Mouse (Mus musculus) liver, embryonic 15.5 days (tissue): ENCODE results near the gene Gm9780. TPM values are rescaled to one million over a fixed set of nuclear protein-coding genes. Genes with fewer than 3 reads are reported as not detected.
"Not testable (repeated sequence)": the region's sequence is repeated elsewhere in the genome, so short reads cannot be mapped to it uniquely, and the experiment has no call there.

Source experiments
- ATAC-seq: fragments of 200-750 bp; cut with Nextera tagmentation; 2 replicates; pipeline ENCODE4 v1.8.0; 2017; ENCODE audit warnings: moderate number of reproducible peaks, mild to moderate bottlenecking, moderate library complexity; ENCODE audit not compliant: insufficient read depth
- H3K27ac ChIP-seq: fragments of 300-500 bp; sonication (generic); replicated peaks from 2 replicates; pipeline ENCODE4 v1.5.1; 2015; ENCODE audit warnings: mild to moderate bottlenecking, inconsistent platforms
- H3K27me3 ChIP-seq: fragments of 300-500 bp; sonication (generic); 2 replicates; pipeline ENCODE4 v1.6.1; 2015; ENCODE audit warnings: mild to moderate bottlenecking, inconsistent platforms
- H3K36me3 ChIP-seq: fragments of 300-500 bp; sonication (generic); replicated peaks from 2 replicates; pipeline ENCODE4 v1.6.1; 2015; ENCODE audit warnings: moderate library complexity, mild to moderate bottlenecking, inconsistent platforms
- H3K4me1 ChIP-seq: fragments of 300-500 bp; sonication (generic); replicated peaks from 2 replicates; pipeline ENCODE4 v1.6.1; 2015; ENCODE audit warnings: inconsistent platforms
- H3K4me2 ChIP-seq: fragments of 300-500 bp; sonication (generic); 2 replicates; pipeline ENCODE4 v1.6.1; 2015; ENCODE audit warnings: moderate library complexity, mild to moderate bottlenecking, inconsistent platforms
- H3K4me3 ChIP-seq: fragments of 300-500 bp; sonication (generic); replicated peaks from 2 replicates; pipeline ENCODE4 v1.5.1; 2015; ENCODE audit warnings: mild to moderate bottlenecking, inconsistent platforms
- H3K9ac ChIP-seq: fragments of 300-500 bp; sonication (generic); 2 replicates; pipeline ENCODE4 v1.6.1; 2015; ENCODE audit warnings: moderate library complexity, mild to moderate bottlenecking, inconsistent platforms
- H3K9me3 ChIP-seq: fragments of 300-500 bp; sonication (generic); replicated peaks from 2 replicates; pipeline ENCODE4 v1.6.1; 2016; ENCODE audit warnings: inconsistent platforms
- WGBS: fragments of 180-500 bp; shearing (Covaris S2); methylation state at CpG from one replicate; pipeline ENCODE4 v1.1.7; 2015; ENCODE audit warnings: mixed read lengths; ENCODE audit not compliant: insufficient replicate concordance; 5-methylcytosine and 5-hydroxymethylcytosine counted together
- polyA plus RNA-seq: library from polyadenylated mRNA; unstranded; fragments of >200 nt; fragmentation: Nextera tagmentation; extraction: Ambion mirVana; gene quantifications from 2 replicates; pipeline ENCODE4 v1.2.1, GENCODE M21; 2015

Gene Gm9780
- polyA plus RNA-seq, 1 experiment from 2014 or later = 4.0 TPM

GRCm38 (mm10) chr14:26035439-26035838 is 7.1 kb downstream of the Gm9780 start:
- not testable (repeated sequence) for H3K36me3 ChIP-seq, H3K27me3 ChIP-seq, H3K4me2 ChIP-seq, ATAC-seq, H3K9me3 ChIP-seq, H3K27ac ChIP-seq, H3K4me3 ChIP-seq, H3K4me1 ChIP-seq, H3K9ac ChIP-seq
- no CpG with 5 or more reads among the region's 6 CpGs for WGBS

- WGBS = no CpG with 5 or more reads among the region's 3 CpGs
- ATAC-seq, H3K4me3 ChIP-seq, H3K27ac ChIP-seq, H3K4me1 ChIP-seq, H3K4me2 ChIP-seq, H3K9me3 ChIP-seq, H3K27me3 ChIP-seq, H3K36me3 ChIP-seq, H3K9ac ChIP-seq: not testable (repeated sequence)
Measured at GRCm38 (mm10) chr14:26034364-26034763, 8.1 kb downstream of the Gm9780 start.

GRCm38 (mm10) chr14:26025653-26026052 is 16.9 kb downstream of the Gm9780 start:
- not testable (repeated sequence) for H3K9ac ChIP-seq, H3K4me3 ChIP-seq, ATAC-seq, H3K27ac ChIP-seq, H3K27me3 ChIP-seq, H3K4me1 ChIP-seq, H3K36me3 ChIP-seq, H3K4me2 ChIP-seq, H3K9me3 ChIP-seq
- WGBS = no CpG with 5 or more reads among the region's 12 CpGs

- not testable (repeated sequence) for H3K4me2 ChIP-seq, ATAC-seq, H3K9ac ChIP-seq, H3K27me3 ChIP-seq, H3K4me1 ChIP-seq, H3K27ac ChIP-seq, H3K4me3 ChIP-seq, H3K36me3 ChIP-seq, H3K9me3 ChIP-seq
- WGBS = no CpG with 5 or more reads among the region's 6 CpGs
Measured at GRCm38 (mm10) chr14:26022831-26023230, 19.7 kb downstream of the Gm9780 start.

GRCm38 (mm10) chr14:26021555-26021954 is 21.0 kb downstream of the Gm9780 start:
- not testable (repeated sequence) for H3K4me1 ChIP-seq, H3K27me3 ChIP-seq, H3K4me2 ChIP-seq, H3K36me3 ChIP-seq, ATAC-seq, H3K9me3 ChIP-seq, H3K9ac ChIP-seq, H3K27ac ChIP-seq, H3K4me3 ChIP-seq
- WGBS = no CpG with 5 or more reads among the region's 9 CpGs

- H3K4me3 ChIP-seq, H3K9ac ChIP-seq, H3K27ac ChIP-seq, H3K27me3 ChIP-seq, H3K36me3 ChIP-seq, H3K9me3 ChIP-seq, H3K4me2 ChIP-seq, H3K4me1 ChIP-seq, ATAC-seq: not testable (repeated sequence)
- WGBS = no CpG with 5 or more reads among the region's 7 CpGs
Measured at GRCm38 (mm10) chr14:26016414-26016813, 26.1 kb downstream of the Gm9780 start.

- H3K36me3 ChIP-seq, H3K4me3 ChIP-seq, H3K4me1 ChIP-seq, ATAC-seq, H3K4me2 ChIP-seq, H3K9ac ChIP-seq, H3K27ac ChIP-seq, H3K27me3 ChIP-seq, H3K9me3 ChIP-seq: not testable (repeated sequence)
- no CpG with 5 or more reads among the region's 2 CpGs for WGBS
Measured at GRCm38 (mm10) chr14:26007462-26007861, 35.0 kb downstream of the Gm9780 start.

- not testable (repeated sequence) for H3K9ac ChIP-seq, H3K4me3 ChIP-seq, H3K4me2 ChIP-seq, H3K27me3 ChIP-seq, H3K27ac ChIP-seq, H3K9me3 ChIP-seq, H3K4me1 ChIP-seq, H3K36me3 ChIP-seq, ATAC-seq
- WGBS = 53% methylated on average over 7 of the region's 9 CpGs
Measured at GRCm38 (mm10) chr14:25981880-25982279, 60.6 kb downstream of the Gm9780 start.

GRCm38 (mm10) chr14:25979242-25979941 is 63.1 kb downstream of the Gm9780 start:
- not testable (repeated sequence) for H3K27ac ChIP-seq, ATAC-seq, H3K9ac ChIP-seq, H3K36me3 ChIP-seq, H3K27me3 ChIP-seq, H3K4me3 ChIP-seq, H3K4me1 ChIP-seq, H3K9me3 ChIP-seq
- WGBS = 11% methylated on average over 8 of the region's 13 CpGs
- peak overlapping the region; percentile 32; the same call in 1 of the 2 replicates for H3K4me2 ChIP-seq

- H3K36me3 ChIP-seq, ATAC-seq, H3K4me3 ChIP-seq, H3K4me1 ChIP-seq, H3K9me3 ChIP-seq, H3K27me3 ChIP-seq, H3K9ac ChIP-seq, H3K27ac ChIP-seq: not testable (repeated sequence)
- peak within 1 kb of the TSS; percentile 32; the same call in 1 of the 2 replicates for H3K4me2 ChIP-seq
- WGBS = no CpG with 5 or more reads among the region's 25 CpGs
Measured at GRCm38 (mm10) chr14:25978371-25979241, 63.9 kb downstream of the Gm9780 start, which contains the start of gene Duxbl1. Gene Duxbl1, plus strand, starts transcription at chr14:25978577.
